Mouse (Mus musculus) kidney, embryonic 14.5 days (tissue): ENCODE measurements around the gene Caprin1. TPM values are rescaled to one million over a fixed set of nuclear protein-coding genes. Genes with fewer than 3 reads are reported as not detected.

Source experiments
- ATAC-seq: fragments of 200-750 bp; cut with Nextera tagmentation; 2 replicates; pipeline ENCODE4 v1.8.0; 2017; ENCODE audit warnings: moderate number of reproducible peaks, mild to moderate bottlenecking, moderate TSS enrichment, moderate library complexity; ENCODE audit not compliant: low FRiP score, low TSS enrichment
- H3K27ac ChIP-seq: fragments of 300-500 bp; sonication (generic); 2 replicates; pipeline ENCODE4 v1.5.1; 2014; ENCODE audit warnings: low read depth, mild to moderate bottlenecking, low read length, moderate library complexity, mixed read lengths
- H3K27me3 ChIP-seq: fragments of 300-500 bp; sonication (generic); 2 replicates; pipeline ENCODE4 v1.6.1; 2014; ENCODE audit warnings: mild to moderate bottlenecking, low read length; ENCODE audit not compliant: control insufficient read depth, insufficient read depth
- H3K36me3 ChIP-seq: fragments of 300-500 bp; sonication (generic); 2 replicates; pipeline ENCODE4 v1.6.1; 2014; ENCODE audit warnings: low read length, mixed read lengths; ENCODE audit not compliant: control insufficient read depth, insufficient read depth
- H3K4me1 ChIP-seq: fragments of 300-500 bp; sonication (generic); 2 replicates; pipeline ENCODE4 v1.6.1; 2014; ENCODE audit warnings: low read length, mixed read lengths; ENCODE audit not compliant: control insufficient read depth, insufficient read depth
- H3K4me2 ChIP-seq: fragments of 300-500 bp; sonication (generic); replicated peaks from 2 replicates; pipeline ENCODE4 v1.6.1; 2014; ENCODE audit warnings: low read depth, mild to moderate bottlenecking, low read length
- H3K4me3 ChIP-seq: fragments of 300-500 bp; sonication (generic); 2 replicates; pipeline ENCODE4 v1.5.1; 2014; ENCODE audit warnings: mild to moderate bottlenecking, low read length
- H3K9ac ChIP-seq: fragments of 300-500 bp; sonication (generic); 2 replicates; pipeline ENCODE4 v1.6.1; 2014; ENCODE audit warnings: low read depth, mild to moderate bottlenecking, low read length, moderate library complexity
- H3K9me3 ChIP-seq: fragments of 300-500 bp; sonication (generic); 2 replicates; pipeline ENCODE4 v1.6.1; 2016; ENCODE audit warnings: low read length; ENCODE audit not compliant: control insufficient read depth
- WGBS: fragments of 180-500 bp; shearing (Covaris S2); extraction: QIAGEN DNeasy Blood & Tissue Kit; methylation state at CpG from one replicate; pipeline ENCODE4 v1.1.7; 2014; 5-methylcytosine and 5-hydroxymethylcytosine counted together
- polyA plus RNA-seq: library from polyadenylated mRNA; unstranded; fragments of >200 nt; fragmentation: Nextera tagmentation; extraction: Ambion mirVana; gene quantifications from 2 replicates; pipeline ENCODE4 v1.2.1, GENCODE M21; 2014

Gene Caprin1
- polyA plus RNA-seq, 1 experiment from 2014 or later, result 448 TPM

- Histone ChIP-seq H3K4me2 (no peak overlapping the region), H3K36me3 (peaks cover 67% of the 10 kb centered on the region), H3K4me1 (no peaks in the 10 kb centered on the region), H3K9ac (no peak overlapping the region), H3K4me3 (no peak overlapping the region), H3K27ac (no peak overlapping the region), H3K9me3 (no peaks in the 10 kb centered on the region), H3K27me3 (no peaks in the 10 kb centered on the region)
- 86% methylated on average over 2 of the region's 2 CpGs for whole genome bisulfite sequencing
- no peak for ATAC-seq
These were observed 50.7 kb downstream of the Caprin1 start for GRCm38 (mm10) chr2:103746761-103747160.

DNA sequence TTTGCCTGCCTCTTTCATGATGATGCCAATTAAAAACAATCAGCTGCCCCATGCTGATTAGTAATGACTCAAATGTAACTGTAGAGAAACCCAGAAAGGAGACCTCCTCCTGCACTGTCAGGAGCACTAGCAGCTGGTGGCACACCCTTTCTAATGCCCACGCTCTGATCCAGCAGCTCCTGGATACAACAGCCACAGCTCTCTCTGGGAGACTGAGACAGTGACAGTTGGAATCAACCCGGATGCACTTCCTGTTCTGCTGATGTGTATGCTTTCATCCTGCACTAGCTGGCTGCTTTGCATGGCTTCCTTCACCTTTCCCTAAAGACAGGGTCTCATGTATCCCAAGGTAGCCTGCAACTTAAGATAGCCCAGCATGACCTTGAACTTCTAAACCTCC, 51.4 kb downstream of the Caprin1 start:
- H3K27ac ChIP-seq, result no peak overlapping the region
- no peak overlapping the region for H3K4me3 ChIP-seq
- H3K36me3 ChIP-seq, result peaks cover 65% of the 10 kb centered on the region
- no peaks in the 10 kb centered on the region for H3K4me1 ChIP-seq
- H3K9me3 ChIP-seq, result no peaks in the 10 kb centered on the region
- no peak for ATAC-seq
- WGBS, result 79% methylated on average over 2 of the region's 2 CpGs
- H3K27me3 ChIP-seq, result no peaks in the 10 kb centered on the region
- H3K4me2 ChIP-seq, result no peak overlapping the region
- H3K9ac ChIP-seq, result no peak overlapping the region

DNA sequence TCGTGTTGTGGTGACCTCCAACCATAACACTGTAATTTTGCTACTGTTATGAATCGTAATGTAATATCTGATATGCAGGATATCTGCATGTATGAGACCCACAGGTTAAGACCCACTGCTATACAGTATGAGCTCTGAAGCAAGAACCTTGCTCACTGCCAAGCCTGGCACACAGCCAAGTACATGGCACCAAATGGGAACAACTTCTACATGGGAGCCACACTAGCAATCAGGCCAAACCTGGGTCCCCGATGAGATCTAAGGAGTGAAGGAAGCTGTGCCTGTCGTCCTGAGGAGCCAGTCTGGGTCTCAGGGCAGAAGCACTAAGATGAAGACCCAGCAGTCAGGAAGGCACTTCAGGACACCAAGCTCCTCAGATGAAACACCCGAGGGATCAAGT, 52.0 kb downstream of the Caprin1 start:
- Histone ChIP-seq H3K27ac (no peak overlapping the region), H3K27me3 (no peaks in the 10 kb centered on the region), H3K36me3 (peaks cover 59% of the 10 kb centered on the region), H3K9ac (no peak overlapping the region), H3K4me1 (no peaks in the 10 kb centered on the region), H3K4me3 (no peak overlapping the region), H3K9me3 (no peaks in the 10 kb centered on the region), H3K4me2 (no peak overlapping the region)
- WGBS, result 86% methylated on average over 5 of the region's 5 CpGs
- ATAC-seq, result no peak

DNA sequence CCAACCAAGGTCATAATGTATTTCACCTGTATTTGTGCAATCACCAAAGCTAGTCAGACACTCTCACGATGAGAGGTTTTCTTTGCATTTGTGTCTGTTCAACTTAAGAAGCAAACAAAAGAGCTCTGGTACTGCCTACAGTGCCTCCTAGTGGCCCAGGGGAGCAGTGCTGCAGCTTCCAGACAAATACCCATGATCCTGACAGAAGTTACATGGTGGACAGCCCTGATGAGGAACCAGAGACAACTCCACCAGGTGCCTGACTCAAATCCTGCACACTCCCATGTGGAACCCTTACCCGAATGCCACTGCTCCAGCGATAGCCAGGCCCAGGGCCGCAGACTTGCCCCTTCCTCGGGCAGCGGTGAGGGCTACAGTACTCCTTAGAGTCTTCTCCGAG, 53.5 kb downstream of the Caprin1 start:
- H3K4me1 ChIP-seq, result no peaks in the 10 kb centered on the region
- 84% methylated on average over 7 of the region's 7 CpGs for WGBS
- H3K9me3 ChIP-seq, result no peaks in the 10 kb centered on the region
- H3K27me3 ChIP-seq, result no peaks in the 10 kb centered on the region
- H3K4me3 ChIP-seq, result no peak overlapping the region
- no peak overlapping the region for H3K4me2 ChIP-seq
- no peak overlapping the region for H3K27ac ChIP-seq
- H3K36me3 ChIP-seq, result peaks cover 56% of the 10 kb centered on the region
- no peak for ATAC-seq
- H3K9ac ChIP-seq, result no peak overlapping the region

DNA sequence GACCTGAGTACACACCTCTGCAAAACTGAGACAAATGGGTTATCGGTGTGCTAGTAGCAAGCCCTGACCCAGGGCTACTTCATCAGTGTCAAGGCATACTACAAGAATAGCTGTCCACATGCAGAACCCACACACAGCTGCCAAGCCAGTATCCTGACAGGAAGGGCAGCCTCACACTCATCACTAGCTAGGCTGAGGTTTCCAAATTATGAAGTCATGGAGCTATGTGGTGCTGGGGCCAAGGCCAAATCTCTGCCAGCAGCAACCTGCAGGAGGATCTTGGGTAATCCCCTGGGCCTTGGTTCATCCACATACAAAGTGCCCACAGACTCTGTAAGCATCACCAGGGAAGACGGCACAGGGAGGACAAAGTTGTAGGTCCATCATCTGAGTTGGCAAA, 53.9 kb downstream of the Caprin1 start:
- WGBS, result 95% methylated on average over 2 of the region's 2 CpGs
- no peaks in the 10 kb centered on the region for H3K27me3 ChIP-seq

GRCm38 (mm10) chr2:103742821-103743220, 54.6 kb downstream of the Caprin1 start:
- H3K36me3 ChIP-seq, result peaks cover 50% of the 10 kb centered on the region

More for the DNA sequence above, 53.9 kb downstream of the Caprin1 start:
- no peaks in the 10 kb centered on the region for H3K4me1 ChIP-seq
- no peaks in the 10 kb centered on the region for H3K9me3 ChIP-seq
- no peak overlapping the region for H3K9ac ChIP-seq
- no peak for ATAC-seq
- no peak overlapping the region for H3K27ac ChIP-seq
- no peak overlapping the region for H3K4me3 ChIP-seq
- H3K36me3 ChIP-seq, result peaks cover 56% of the 10 kb centered on the region
- no peak overlapping the region for H3K4me2 ChIP-seq

DNA sequence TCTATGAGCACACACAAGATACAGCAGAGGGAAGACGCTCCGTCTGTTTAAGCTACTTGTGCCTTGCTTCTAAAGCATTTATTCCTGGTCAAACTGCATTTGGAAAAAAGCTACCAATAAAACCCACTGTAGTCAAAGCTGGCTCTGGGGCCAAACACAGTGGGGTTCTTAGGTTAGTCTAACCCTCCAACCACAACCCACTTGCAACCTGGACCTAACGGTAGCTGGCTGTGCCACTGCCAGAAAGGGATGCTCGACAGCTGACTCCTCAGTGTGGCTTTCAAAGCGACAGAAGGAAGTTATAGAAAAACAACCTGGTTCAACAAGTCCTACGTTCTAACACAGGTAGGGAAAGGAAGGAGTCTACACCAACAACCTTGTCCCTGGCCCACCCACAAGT, 66.0 kb downstream of the Caprin1 start:
- Histone ChIP-seq H3K9ac (no peak overlapping the region), H3K9me3 (no peaks in the 10 kb centered on the region), H3K4me2 (no peak overlapping the region), H3K27ac (no peak overlapping the region), H3K4me1 (no peaks in the 10 kb centered on the region), H3K27me3 (no peaks in the 10 kb centered on the region), H3K36me3 (peaks cover 71% of the 10 kb centered on the region), H3K4me3 (no peak overlapping the region)
- ATAC-seq, result no peak
- WGBS, result 93% methylated on average over 6 of the region's 6 CpGs

More at GRCm38 (mm10) chr2:103742821-103743220, 54.6 kb downstream of the Caprin1 start:
- no peaks in the 10 kb centered on the region for H3K4me1 ChIP-seq
- no peak for ATAC-seq
- WGBS, result 96% methylated on average over 6 of the region's 6 CpGs
- no peaks in the 10 kb centered on the region for H3K27me3 ChIP-seq
- H3K4me2 ChIP-seq, result no peak overlapping the region
- no peak overlapping the region for H3K4me3 ChIP-seq
- H3K9me3 ChIP-seq, result no peaks in the 10 kb centered on the region
- H3K9ac ChIP-seq, result no peak overlapping the region
- no peak overlapping the region for H3K27ac ChIP-seq

DNA sequence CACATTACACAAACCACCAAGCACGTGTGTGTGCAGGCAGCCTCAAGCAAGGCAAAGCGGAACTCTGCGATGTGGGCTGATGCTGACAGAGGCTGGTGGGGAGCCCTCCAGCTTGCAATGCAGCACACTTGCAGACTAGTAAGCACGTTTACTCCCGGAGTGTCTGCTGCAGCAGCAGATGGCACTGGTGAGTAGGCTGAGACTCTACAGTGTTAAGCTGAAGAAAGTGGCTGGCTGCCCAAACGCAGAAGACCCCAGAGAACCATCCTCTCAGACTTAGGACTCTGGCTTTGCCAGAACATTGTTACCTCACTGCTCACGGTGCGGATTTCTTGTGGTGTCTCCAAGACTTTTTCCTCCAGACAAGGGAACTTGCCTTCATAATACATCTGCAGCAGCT, 66.5 kb downstream of the Caprin1 start:
- no peaks in the 10 kb centered on the region for H3K4me1 ChIP-seq
- no peak overlapping the region for H3K4me3 ChIP-seq
- H3K27me3 ChIP-seq, result no peaks in the 10 kb centered on the region
- no peak overlapping the region for H3K9ac ChIP-seq
- no peaks in the 10 kb centered on the region for H3K9me3 ChIP-seq
- 89% methylated on average over 8 of the region's 8 CpGs for WGBS
- no peak overlapping the region for H3K4me2 ChIP-seq
- peaks cover 74% of the 10 kb centered on the region for H3K36me3 ChIP-seq
- ATAC-seq, result no peak
- no peak overlapping the region for H3K27ac ChIP-seq

GRCm38 (mm10) chr2:103728027-103728540, 69.4 kb downstream of the Caprin1 start:
- Histone ChIP-seq H3K27ac (no peak overlapping the region), H3K9ac (no peak overlapping the region), H3K4me3 (no peak overlapping the region), H3K36me3 (peaks cover 72% of the 10 kb centered on the region), H3K4me2 (no peak overlapping the region), H3K27me3 (no peaks in the 10 kb centered on the region), H3K4me1 (no peaks in the 10 kb centered on the region), H3K9me3 (no peaks in the 10 kb centered on the region)
- 86% methylated on average over 12 of the region's 12 CpGs for WGBS
- ATAC-seq, result no peak
